Comparison of ENCODE assay signal across 9 mouse cellular contexts in genomic region chr4:124149771-124150451, GRCm38 (mm10).
A peak's percentile ranks its signal among the peaks of the same experiment; 100 is the strongest.
DNase-seq lines count a peak whose midpoint lies in the region; ATAC-seq lines count a peak whose summit lies in the region.
"Had no signal": no experiment of that assay in that cellular context is flagged by ENCODE, and none has a peak within 500 bp of the region (broad histone marks: within the 10 kb centered on the region; RNA-seq: fewer than 3 reads in every experiment).

No protein-coding gene starts in this region.

- H3K9me3 ChIP-seq in kidney, embryonic 16.5 days (ENCODE audit: low read length) = no peaks in the 10 kb centered on the region
- no peaks in the 10 kb centered on the region for H3K9me3 ChIP-seq in embryonic facial prominence, embryonic 12.5 days
- H3K9me3 ChIP-seq in hindbrain, embryonic 16.5 days (ENCODE audit: control insufficient read depth, low read length) = no peaks in the 10 kb centered on the region
- no peaks in the 10 kb centered on the region for H3K9me3 ChIP-seq in neural tube, embryonic 11.5 days (ENCODE audit: control insufficient read depth, low read length)

- peaks cover 7% of the 10 kb centered on the region; the same call in 1 of the 2 replicates for H3K27me3 ChIP-seq in kidney, embryonic 16.5 days (ENCODE audit: insufficient read depth, low read length)
- peaks cover 12% of the 10 kb centered on the region; the same call in 1 of the 2 replicates for H3K27me3 ChIP-seq in embryonic facial prominence, embryonic 12.5 days
- no peaks in the 10 kb centered on the region; the same call in 1 of the 2 replicates for H3K27me3 ChIP-seq in hindbrain, embryonic 16.5 days (replicated peaks; ENCODE audit: control insufficient read depth, insufficient read depth, low read length)
- no peaks in the 10 kb centered on the region for H3K27me3 ChIP-seq in neural tube, embryonic 11.5 days (ENCODE audit: control insufficient read depth, insufficient read depth, low read length)

- peak overlapping the region; percentile 40 for H3K4me2 ChIP-seq in kidney, embryonic 16.5 days (replicated peaks; ENCODE audit: low read depth, low read length)
- H3K4me2 ChIP-seq in embryonic facial prominence, embryonic 12.5 days (replicated peaks) = peak overlapping the region; percentile 45
- peak overlapping the region; percentile 41 for H3K4me2 ChIP-seq in hindbrain, embryonic 16.5 days (ENCODE audit: low read length)
- H3K4me2 ChIP-seq in neural tube, embryonic 11.5 days (ENCODE audit: low read depth) = peak overlapping the region; percentile 35

- 8% methylated on average over 16 of the region's 16 CpGs for WGBS in kidney, embryonic 16.5 days
- 11% methylated on average over 16 of the region's 16 CpGs for WGBS in embryonic facial prominence, embryonic 12.5 days
- 6% methylated on average over 16 of the region's 16 CpGs for WGBS in hindbrain, embryonic 16.5 days
- WGBS in neural tube, embryonic 11.5 days = 5% methylated on average over 16 of the region's 16 CpGs

- H3K4me1 ChIP-seq in kidney, embryonic 16.5 days (ENCODE audit: insufficient read depth, low read length) = no peaks in the 10 kb centered on the region; the same call in 1 of the 2 replicates
- peaks cover 5% of the 10 kb centered on the region for H3K4me1 ChIP-seq in embryonic facial prominence, embryonic 12.5 days
- peaks cover 8% of the 10 kb centered on the region for H3K4me1 ChIP-seq in hindbrain, embryonic 16.5 days (ENCODE audit: control insufficient read depth, insufficient read depth, low read depth, low read length)
- H3K4me1 ChIP-seq in neural tube, embryonic 11.5 days (ENCODE audit: control insufficient read depth, insufficient read depth, low read length) = peaks cover 10% of the 10 kb centered on the region; the same call in 1 of the 2 replicates

- DNase-seq in kidney, adult 18-20 months = no peak
- DNase-seq in neural tube, embryonic 11.5 days (ENCODE audit: low spot score) = peak; percentile 56
- no peak for DNase-seq in adrenal gland, adult 18-20 months (ENCODE audit: low spot score in 2 of 2)
- no peak for DNase-seq in adrenal gland, postnatal 10 days
- DNase-seq in ovary, postnatal 14 days (ENCODE audit: low spot score) = no peak
- DNase-seq: cerebellum, postnatal 36 days had no signal

- no peak overlapping the region for H3K27ac ChIP-seq in kidney, embryonic 16.5 days (ENCODE audit: low read length)
- H3K27ac ChIP-seq in embryonic facial prominence, embryonic 12.5 days = no peak overlapping the region
- no peak overlapping the region for H3K27ac ChIP-seq in hindbrain, embryonic 16.5 days (ENCODE audit: low read depth, low read length)
- H3K27ac ChIP-seq in neural tube, embryonic 11.5 days (ENCODE audit: low read depth, low read length) = peak overlapping the region; percentile 49; the same call in 1 of the 2 replicates

- ATAC-seq in kidney, embryonic 16.5 days (ENCODE audit: low FRiP score, low TSS enrichment) = no peak
- no peak for ATAC-seq in embryonic facial prominence, embryonic 12.5 days (ENCODE audit: insufficient number of reproducible peaks, insufficient read depth, low FRiP score, low TSS enrichment)
- ATAC-seq in hindbrain, embryonic 16.5 days = peak; percentile 45; the same call in 1 of the 2 replicates
- peak; percentile 61 for ATAC-seq in neural tube, embryonic 11.5 days (ENCODE audit: insufficient read depth, low FRiP score, low TSS enrichment)

- H3K36me3 ChIP-seq in kidney, embryonic 16.5 days (ENCODE audit: insufficient read depth, low read length) = no peaks in the 10 kb centered on the region
- H3K36me3 ChIP-seq in embryonic facial prominence, embryonic 12.5 days = no peaks in the 10 kb centered on the region
- H3K36me3 ChIP-seq in hindbrain, embryonic 16.5 days (ENCODE audit: control insufficient read depth, insufficient read depth, low read length) = no peaks in the 10 kb centered on the region
- H3K36me3 ChIP-seq in neural tube, embryonic 11.5 days (ENCODE audit: control insufficient read depth, insufficient read depth, low read length) = no peaks in the 10 kb centered on the region

- 0 out of 2 replicates have a peak overlapping the region, but pooled peaks have one; percentile 14 for H3K4me3 ChIP-seq in kidney, embryonic 16.5 days (ENCODE audit: low read length)
- no peak overlapping the region for H3K4me3 ChIP-seq in embryonic facial prominence, embryonic 12.5 days
- no peak overlapping the region for H3K4me3 ChIP-seq in hindbrain, embryonic 16.5 days (ENCODE audit: low read length)
- no peak overlapping the region for H3K4me3 ChIP-seq in neural tube, embryonic 11.5 days (ENCODE audit: low read depth, low read length)

- H3K9ac ChIP-seq in kidney, embryonic 16.5 days (replicated peaks; ENCODE audit: low read length) = no peak overlapping the region
- H3K9ac ChIP-seq in embryonic facial prominence, embryonic 12.5 days = no peak overlapping the region
- no peak overlapping the region for H3K9ac ChIP-seq in hindbrain, embryonic 16.5 days (ENCODE audit: low read depth, low read length)
- peak overlapping the region; percentile 48 for H3K9ac ChIP-seq in neural tube, embryonic 11.5 days (ENCODE audit: low read length)

Comparison
In these comparisons a context has a peak if more than half of its experiments do, and no peak if none do; other contexts are left out.
1. ATAC-seq: peak in hindbrain, embryonic 16.5 days (single experiment) and neural tube, embryonic 11.5 days (single experiment); none in kidney, embryonic 16.5 days (single experiment) and embryonic facial prominence, embryonic 12.5 days (single experiment).
2. Peak in every context shown above with its lines, with median percentiles within 50 percentile points of each other: H3K4me2 ChIP-seq.